Mouse (Mus musculus): ENCODE data around the gene Defb20. TPM values are rescaled to one million over a fixed set of nuclear protein-coding genes. Genes with fewer than 3 reads are reported as not detected.

Defb20 gene
- total and polyA plus RNA-seq, 2 experiments from 2014 or later, result not detected

DNA sequence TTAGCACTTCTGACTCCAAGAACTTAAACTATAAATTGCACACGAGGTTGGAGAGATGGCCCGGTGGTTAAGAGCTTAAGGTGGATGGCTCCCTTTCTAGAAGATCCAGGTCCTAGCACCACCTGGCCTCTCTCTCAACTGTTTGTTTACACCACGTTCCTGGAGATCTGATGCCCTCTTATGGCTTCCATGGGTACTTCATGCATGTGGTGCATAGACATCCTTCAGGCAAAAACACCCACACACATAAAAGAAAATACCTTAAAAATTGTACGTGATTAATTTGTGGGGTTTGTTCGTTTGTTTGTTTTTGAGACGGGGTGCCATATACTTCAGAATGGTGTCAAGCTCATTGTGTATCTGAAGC is 24.0 kb downstream of the Defb20 start:
- Histone ChIP-seq H3K9me3 (ENCODE audit: low read length) (no peaks in the 10 kb centered on the region), H3K36me3 (ENCODE audit: insufficient read depth, low read length) (no peaks in the 10 kb centered on the region), H3K4me2 (ENCODE audit: low read depth, low read length, poor library complexity, severe bottlenecking) (no peak overlapping the region), H3K4me3 (ENCODE audit: low read depth, low read length) (no peak overlapping the region), H3K4me1 (ENCODE audit: insufficient read depth, low read length) (no peaks in the 10 kb centered on the region), H3K27ac (ENCODE audit: low read depth, low read length) (no peak overlapping the region), H3K9ac (replicated peaks; ENCODE audit: low read length, poor library complexity, severe bottlenecking) (no peak overlapping the region), H3K27me3 (ENCODE audit: insufficient read depth, low read length) (no peaks in the 10 kb centered on the region)
- TF ChIP-seq CTCF (IDR thresholded peaks at IDR 0.05), result peak; percentile 22; the same call in 1 of the 2 replicates
- DNase-seq (ENCODE audit: low spot score), result no peak
- WGBS, result 77% methylated on average over 6 of the region's 6 CpGs
- no peak for ATAC-seq (ENCODE audit: low FRiP score)

GRCm38 (mm10) chr2:152503950-152504349 is 27.1 kb downstream of the Defb20 start:
- Histone ChIP-seq H3K27ac (ENCODE audit: low read depth, low read length) (no peak overlapping the region), H3K9me3 (ENCODE audit: low read length) (no peaks in the 10 kb centered on the region), H3K4me1 (ENCODE audit: insufficient read depth, low read length) (no peaks in the 10 kb centered on the region), H3K4me3 (ENCODE audit: low read depth, low read length) (no peak overlapping the region), H3K9ac (replicated peaks; ENCODE audit: low read length, poor library complexity, severe bottlenecking) (no peak overlapping the region), H3K36me3 (ENCODE audit: insufficient read depth, low read length) (no peaks in the 10 kb centered on the region), H3K4me2 (ENCODE audit: low read depth, low read length, poor library complexity, severe bottlenecking) (no peak overlapping the region), H3K27me3 (ENCODE audit: insufficient read depth, low read length) (no peaks in the 10 kb centered on the region)
- TF ChIP-seq CTCF (IDR thresholded peaks at IDR 0.05), result no peak
- ATAC-seq (ENCODE audit: low FRiP score) (no peak), DNase-seq (ENCODE audit: low spot score) (no peak)
- WGBS, result 93% methylated on average over 2 of the region's 2 CpGs

DNA sequence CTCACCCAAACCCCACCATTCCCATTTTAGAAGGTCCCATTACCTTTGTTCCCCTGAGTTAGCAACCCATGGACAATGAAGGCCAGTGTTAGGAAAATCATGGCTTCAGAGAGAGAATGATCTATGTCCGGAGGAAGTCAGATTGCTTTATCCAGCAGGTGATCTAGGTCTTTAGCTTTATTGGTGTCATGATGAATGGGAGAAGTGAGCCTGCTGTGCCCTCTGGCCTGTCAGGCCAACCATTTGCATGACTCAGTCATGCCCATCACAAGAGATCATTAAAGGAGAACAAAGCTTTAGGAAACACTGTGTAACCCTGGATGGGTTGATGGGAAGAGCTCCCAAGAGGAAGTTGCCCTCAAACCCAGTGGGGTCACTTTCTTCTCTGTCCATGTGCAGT is 34.7 kb downstream of the Defb20 start, which contains the start of gene Defb26:
TSS of gene Defb26 (minus strand) at position 101 of the 400 bp plus-strand sequence.
- Histone ChIP-seq H3K9me3 (ENCODE audit: low read length) (no peaks in the 10 kb centered on the region), H3K4me1 (ENCODE audit: insufficient read depth, low read length) (no peaks in the 10 kb centered on the region), H3K36me3 (ENCODE audit: insufficient read depth, low read length) (no peaks in the 10 kb centered on the region), H3K27me3 (ENCODE audit: insufficient read depth, low read length) (no peaks in the 10 kb centered on the region), H3K9ac (replicated peaks; ENCODE audit: low read length, poor library complexity, severe bottlenecking) (no peak within 1 kb of the TSS), H3K4me3 (ENCODE audit: low read depth, low read length) (no peak within 1 kb of the TSS), H3K27ac (ENCODE audit: low read depth, low read length) (no peak within 1 kb of the TSS), H3K4me2 (ENCODE audit: low read depth, low read length, poor library complexity, severe bottlenecking) (no peak within 1 kb of the TSS)
- WGBS, result 70% methylated on average over 1 of the region's 1 CpGs
- DNase-seq (ENCODE audit: low spot score) (no peak), ATAC-seq (ENCODE audit: low FRiP score) (no peak)
- TF ChIP-seq CTCF (IDR thresholded peaks at IDR 0.05), result no peak

GRCm38 (mm10) chr2:152516084-152516483 is 39.2 kb downstream of the Defb20 start:
- Histone ChIP-seq H3K4me3 (ENCODE audit: low read depth, low read length) (no peak overlapping the region), H3K4me2 (ENCODE audit: low read depth, low read length, poor library complexity, severe bottlenecking) (no peak overlapping the region), H3K9ac (replicated peaks; ENCODE audit: low read length, poor library complexity, severe bottlenecking) (no peak overlapping the region), H3K27ac (ENCODE audit: low read depth, low read length) (no peak overlapping the region), H3K36me3 (ENCODE audit: insufficient read depth, low read length) (no peaks in the 10 kb centered on the region), H3K4me1 (ENCODE audit: insufficient read depth, low read length) (no peaks in the 10 kb centered on the region), H3K9me3 (ENCODE audit: low read length) (no peaks in the 10 kb centered on the region), H3K27me3 (ENCODE audit: insufficient read depth, low read length) (no peaks in the 10 kb centered on the region)
- no peak for TF ChIP-seq CTCF (IDR thresholded peaks at IDR 0.05)
- WGBS, result 85% methylated on average over 4 of the region's 4 CpGs
- DNase-seq (ENCODE audit: low spot score), result peak; percentile 7
- no peak for ATAC-seq (ENCODE audit: low FRiP score)

DNA sequence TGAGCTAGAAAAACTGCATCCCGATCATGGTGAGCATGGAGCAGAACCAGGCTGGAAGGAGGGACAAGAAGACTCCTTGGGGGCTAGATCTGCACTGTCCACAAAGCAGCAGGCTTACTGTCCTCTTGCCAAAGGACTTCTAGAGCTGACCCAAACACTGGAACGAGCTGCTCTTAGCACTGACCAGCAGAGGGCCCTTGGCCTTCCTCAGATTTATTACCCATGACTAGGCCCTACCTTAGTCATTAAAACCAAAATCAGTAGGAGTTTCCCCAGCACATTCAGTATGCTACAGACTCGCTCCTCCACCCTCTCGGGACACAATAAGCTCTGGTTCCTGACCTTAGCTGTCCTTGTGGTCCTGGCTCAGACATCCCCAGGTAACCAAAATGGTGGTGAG is 41.1 kb downstream of the Defb20 start, which contains the start of gene Defb28:
TSS of gene Defb28 (plus strand) at position 275 of the 400 bp plus-strand sequence.
- DNase-seq (ENCODE audit: low spot score) (no peak), ATAC-seq (ENCODE audit: low FRiP score) (no peak)
- no peaks in the 10 kb centered on the region for H3K27me3 ChIP-seq (ENCODE audit: insufficient read depth, low read length)
- no peak within 1 kb of the TSS for H3K4me2 ChIP-seq (ENCODE audit: low read depth, low read length, poor library complexity, severe bottlenecking)
- no peak within 1 kb of the TSS for H3K4me3 ChIP-seq (ENCODE audit: low read depth, low read length)
- no peaks in the 10 kb centered on the region for H3K9me3 ChIP-seq (ENCODE audit: low read length)
- WGBS, result 79% methylated on average over 4 of the region's 4 CpGs
- H3K9ac ChIP-seq (replicated peaks; ENCODE audit: low read length, poor library complexity, severe bottlenecking), result no peak within 1 kb of the TSS
- TF ChIP-seq CTCF (IDR thresholded peaks at IDR 0.05), result no peak
- H3K27ac ChIP-seq (ENCODE audit: low read depth, low read length), result no peak within 1 kb of the TSS
- no peaks in the 10 kb centered on the region for H3K4me1 ChIP-seq (ENCODE audit: insufficient read depth, low read length)
- H3K36me3 ChIP-seq (ENCODE audit: insufficient read depth, low read length), result no peaks in the 10 kb centered on the region

Other genes with a start within 250 kb of the Defb20 start
- 53.5 and 57.1 TPM in 2 replicates for gene Tbc1d20, start 183.2 kb upstream of the Defb20 start, total RNA-seq (2014; rRNA removed)
- gene Tbc1d20, start 183.2 kb upstream of the Defb20 start, polyA plus RNA-seq (2015; fragmentation: Nextera tagmentation; extraction: Ambion mirVana), result 26.9 and 27.4 TPM in 2 replicates
- 117 and 118 TPM in 2 replicates for gene Rbck1, start 144.4 kb upstream of the Defb20 start, total RNA-seq (2014; rRNA removed)
- gene Rbck1, start 144.4 kb upstream of the Defb20 start, polyA plus RNA-seq (2015; fragmentation: Nextera tagmentation; extraction: Ambion mirVana), result 90.5 and 92.0 TPM in 2 replicates
- gene Trib3, start 133.0 kb upstream of the Defb20 start, total RNA-seq (2014; rRNA removed), result 3.0 and 4.2 TPM in 2 replicates
- gene Trib3, start 133.0 kb upstream of the Defb20 start, polyA plus RNA-seq (2015; fragmentation: Nextera tagmentation; extraction: Ambion mirVana), result 3.0 and 3.4 TPM in 2 replicates
- 72.5 and 80.2 TPM in 2 replicates for gene Nrsn2, start 100.4 kb upstream of the Defb20 start, total RNA-seq (2014; rRNA removed)
- gene Nrsn2, start 100.4 kb upstream of the Defb20 start, polyA plus RNA-seq (2015; fragmentation: Nextera tagmentation; extraction: Ambion mirVana), result 103 and 111 TPM in 2 replicates
- 45.3 and 55.7 TPM in 2 replicates for gene Sox12, start 79.0 kb upstream of the Defb20 start, total RNA-seq (2014; rRNA removed)
- 9.4 and 10.8 TPM in 2 replicates for gene Sox12, start 79.0 kb upstream of the Defb20 start, polyA plus RNA-seq (2015; fragmentation: Nextera tagmentation; extraction: Ambion mirVana)
- 15.1 and 15.2 TPM in 2 replicates for gene Zcchc3, start 62.0 kb upstream of the Defb20 start, total RNA-seq (2014; rRNA removed)
- gene Zcchc3, start 62.0 kb upstream of the Defb20 start, polyA plus RNA-seq (2015; fragmentation: Nextera tagmentation; extraction: Ambion mirVana), result 13.9 and 16.6 TPM in 2 replicates
- gene 6820408C15Rik, start 61.5 kb upstream of the Defb20 start, total RNA-seq (2014; rRNA removed), result 0.94 and 1.8 TPM in 2 replicates
- 3.3 and 4.9 TPM in 2 replicates for gene 6820408C15Rik, start 61.5 kb upstream of the Defb20 start, polyA plus RNA-seq (2015; fragmentation: Nextera tagmentation; extraction: Ambion mirVana)
- gene Defb23, start 12.4 kb upstream of the Defb20 start, total RNA-seq (2014; rRNA removed), result not detected in 2 replicates
- not detected in 2 replicates for gene Defb23, start 12.4 kb upstream of the Defb20 start, polyA plus RNA-seq (2015; fragmentation: Nextera tagmentation; extraction: Ambion mirVana)
- not detected in 2 replicates for gene Defb22, start 13.1 kb downstream of the Defb20 start, total RNA-seq (2014; rRNA removed)
- not detected in 2 replicates for gene Defb22, start 13.1 kb downstream of the Defb20 start, polyA plus RNA-seq (2015; fragmentation: Nextera tagmentation; extraction: Ambion mirVana)
- not detected in 2 replicates for gene Defb26, start 34.6 kb downstream of the Defb20 start, total RNA-seq (2014; rRNA removed)
- not detected in 2 replicates for gene Defb26, start 34.6 kb downstream of the Defb20 start, polyA plus RNA-seq (2015; fragmentation: Nextera tagmentation; extraction: Ambion mirVana)
- not detected in 2 replicates for gene Defb28, start 41.2 kb downstream of the Defb20 start, total RNA-seq (2014; rRNA removed)
- not detected in 2 replicates for gene Defb28, start 41.2 kb downstream of the Defb20 start, polyA plus RNA-seq (2015; fragmentation: Nextera tagmentation; extraction: Ambion mirVana)
- not detected in 2 replicates for gene Defb29, start 63.0 kb downstream of the Defb20 start, total RNA-seq (2014; rRNA removed)
- not detected in 2 replicates for gene Defb29, start 63.0 kb downstream of the Defb20 start, polyA plus RNA-seq (2015; fragmentation: Nextera tagmentation; extraction: Ambion mirVana)
- not detected in 2 replicates for gene Gm17416, start 92.3 kb downstream of the Defb20 start, total RNA-seq (2014; rRNA removed)
- gene Gm17416, start 92.3 kb downstream of the Defb20 start, polyA plus RNA-seq (2015; fragmentation: Nextera tagmentation; extraction: Ambion mirVana), result not detected in 2 replicates
- not detected in 2 replicates for gene Defb21, start 95.7 kb downstream of the Defb20 start, total RNA-seq (2014; rRNA removed)
- not detected in 2 replicates for gene Defb21, start 95.7 kb downstream of the Defb20 start, polyA plus RNA-seq (2015; fragmentation: Nextera tagmentation; extraction: Ambion mirVana)
- gene Defb19, start 103.2 kb downstream of the Defb20 start, total RNA-seq (2014; rRNA removed), result not detected in 2 replicates
- gene Defb19, start 103.2 kb downstream of the Defb20 start, polyA plus RNA-seq (2015; fragmentation: Nextera tagmentation; extraction: Ambion mirVana), result not detected in 2 replicates
- gene Defb45, start 122.3 kb downstream of the Defb20 start, total RNA-seq (2014; rRNA removed), result not detected in 2 replicates
- not detected in 2 replicates for gene Defb45, start 122.3 kb downstream of the Defb20 start, polyA plus RNA-seq (2015; fragmentation: Nextera tagmentation; extraction: Ambion mirVana)
- gene Defb36, start 127.3 kb downstream of the Defb20 start, total RNA-seq (2014; rRNA removed), result not detected in 2 replicates
- not detected in 2 replicates for gene Defb36, start 127.3 kb downstream of the Defb20 start, polyA plus RNA-seq (2015; fragmentation: Nextera tagmentation; extraction: Ambion mirVana)
- gene Defb25, start 146.0 kb downstream of the Defb20 start, total RNA-seq (2014; rRNA removed), result not detected in 2 replicates
- gene Defb25, start 146.0 kb downstream of the Defb20 start, polyA plus RNA-seq (2015; fragmentation: Nextera tagmentation; extraction: Ambion mirVana), result 0.79 and 1.2 TPM in 2 replicates
- gene Rem1, start 149.9 kb downstream of the Defb20 start, total RNA-seq (2014; rRNA removed), result 0.16 and 0.33 TPM in 2 replicates
- 0.49 and 0.94 TPM in 2 replicates for gene Rem1, start 149.9 kb downstream of the Defb20 start, polyA plus RNA-seq (2015; fragmentation: Nextera tagmentation; extraction: Ambion mirVana)
- gene H13, start 192.4 kb downstream of the Defb20 start, total RNA-seq (2014; rRNA removed), result 166 and 173 TPM in 2 replicates
- gene H13, start 192.4 kb downstream of the Defb20 start, polyA plus RNA-seq (2015; fragmentation: Nextera tagmentation; extraction: Ambion mirVana), result 175 and 182 TPM in 2 replicates
- gene Mcts2, start 210.0 kb downstream of the Defb20 start, total RNA-seq (2014; rRNA removed), result 14.5 and 21.8 TPM in 2 replicates
- gene Mcts2, start 210.0 kb downstream of the Defb20 start, polyA plus RNA-seq (2015; fragmentation: Nextera tagmentation; extraction: Ambion mirVana), result 28.0 and 28.1 TPM in 2 replicates